Mouse (Mus musculus) thymus, adult 2 months (tissue): ENCODE results near the gene Rab6a.

Source experiments
- CTCF ChIP-seq: fragments of 200-500 bp; IDR thresholded peaks from 2 replicates; pipeline ENCODE4 v1.5.1; 2012; ENCODE audit warnings: mild to moderate bottlenecking, control low read depth, low read length, moderate library complexity, borderline replicate concordance; ENCODE audit not compliant: control insufficient read depth, poor library complexity, insufficient read depth; ENCODE audit errors: extremely low read depth
- POLR2A ChIP-seq: fragments of 200-500 bp; IDR thresholded peaks from 2 replicates; pipeline ENCODE4 v1.6.1; 2012; ENCODE audit warnings: mild to moderate bottlenecking, low read length, control low read depth, moderate library complexity; ENCODE audit not compliant: control insufficient read depth, poor library complexity, insufficient read depth; ENCODE audit errors: extremely low read depth

- TF ChIP-seq CTCF (no peak), POLR2A (no peak)
These were observed 1.7 kb downstream of the Rab6a start for GRCm38 (mm10) chr7:100608910-100609309.
